Mouse (Mus musculus) lung, adult 2 months (tissue): ENCODE measurements around the gene Pip5k1b.

Experiments used
- CTCF ChIP-seq: fragments of 200-500 bp; IDR thresholded peaks from 2 replicates; pipeline ENCODE4 v1.5.1; 2011; ENCODE audit warnings: mild to moderate bottlenecking, low read length, control low read depth; ENCODE audit not compliant: insufficient read depth
- POLR2A ChIP-seq: fragments of 200-500 bp; IDR thresholded peaks from 2 replicates; pipeline ENCODE4 v1.6.1; 2011; ENCODE audit warnings: low read depth, mild to moderate bottlenecking, control low read depth, low read length, borderline replicate concordance; ENCODE audit errors: extremely low read depth

- TF ChIP-seq CTCF (no peak), POLR2A (no peak)
These were observed 227.8 kb downstream of the Pip5k1b start for GRCm38 (mm10) chr19:24327921-24328320.
